Mouse (Mus musculus): ENCODE data around the gene Fes. TPM values are rescaled to one million over a fixed set of nuclear protein-coding genes. Genes with fewer than 3 reads are reported as not detected.

Fes gene
- polyA plus RNA-seq, 1 experiment, result 0.69 TPM

- TF ChIP-seq GATA1 (IDR thresholded peaks at IDR 0.05; ENCODE audit: low read length), result no peak
- peaks cover 8% of the 10 kb centered on the region for H3K9me3 ChIP-seq (ENCODE audit: control insufficient read depth, low read length)
- peaks cover 19% of the 10 kb centered on the region for H3K4me1 ChIP-seq (ENCODE audit: control insufficient read depth)
- H3K27me3 ChIP-seq (ENCODE audit: control insufficient read depth), result no peaks in the 10 kb centered on the region
- H3K36me3 ChIP-seq (ENCODE audit: control insufficient read depth), result peaks cover 76% of the 10 kb centered on the region
- H3K4me3 ChIP-seq (replicated peaks), result no peak overlapping the region
Observed at GRCm38 (mm10) chr7:80334848-80335247, 52.9 kb downstream of the Fes start.

- TF ChIP-seq TAL1 (IDR thresholded peaks at IDR 0.05; ENCODE audit: low read length) (no peak), GATA1 (IDR thresholded peaks at IDR 0.05; ENCODE audit: low read length) (no peak)
- Histone ChIP-seq H3K4me1 (ENCODE audit: control insufficient read depth) (no peaks in the 10 kb centered on the region), H3K27me3 (ENCODE audit: control insufficient read depth) (no peaks in the 10 kb centered on the region), H3K36me3 (ENCODE audit: control insufficient read depth) (peaks cover 90% of the 10 kb centered on the region), H3K9me3 (ENCODE audit: control insufficient read depth, low read length) (peaks cover 8% of the 10 kb centered on the region), H3K4me3 (replicated peaks) (no peak overlapping the region)
Observed at GRCm38 (mm10) chr7:80331433-80331832, 56.3 kb downstream of the Fes start.

GRCm38 (mm10) chr7:80330278-80330677 lies 57.5 kb downstream of the Fes start:
- H3K27me3 ChIP-seq (ENCODE audit: control insufficient read depth), result no peaks in the 10 kb centered on the region
- peaks cover 90% of the 10 kb centered on the region for H3K36me3 ChIP-seq (ENCODE audit: control insufficient read depth)
- peaks cover 8% of the 10 kb centered on the region for H3K9me3 ChIP-seq (ENCODE audit: control insufficient read depth, low read length)
- no peak overlapping the region for H3K4me3 ChIP-seq (replicated peaks)
- H3K4me1 ChIP-seq (ENCODE audit: control insufficient read depth), result peaks cover 5% of the 10 kb centered on the region
- TF ChIP-seq TAL1 (IDR thresholded peaks at IDR 0.05; ENCODE audit: low read length), result no peak
- no peak for TF ChIP-seq GATA1 (IDR thresholded peaks at IDR 0.05; ENCODE audit: low read length)

Other genes starting within 250 kb of the Fes start
- 3.1 and 3.2 TPM in 2 replicates for gene Sema4b, start 201.1 kb downstream of the Fes start, polyA plus RNA-seq (2012)
- 9.1 and 10.7 TPM in 2 replicates for gene Cib1, start 155.1 kb downstream of the Fes start, polyA plus RNA-seq (2012)
- 0.06 and 0.17 TPM in 2 replicates for gene Gdpgp1, start 155.1 kb downstream of the Fes start, polyA plus RNA-seq (2012)
- 0.06 and 0.42 TPM in 2 replicates for gene Ttll13, start 141.6 kb downstream of the Fes start, polyA plus RNA-seq (2012)
- 2.9 and 4.1 TPM in 2 replicates for gene Ngrn, start 126.7 kb downstream of the Fes start, polyA plus RNA-seq (2012)
- 0.13 and 0.14 TPM in 2 replicates for gene Vps33b, start 118.3 kb downstream of the Fes start, polyA plus RNA-seq (2012)
- 3.0 and 4.6 TPM in 2 replicates for gene Prc1, start 93.5 kb downstream of the Fes start, polyA plus RNA-seq (2012)
- gene Rccd1, start 63.5 kb downstream of the Fes start, polyA plus RNA-seq (2012), result 0.21 and 0.34 TPM in 2 replicates
- gene Unc45a, start 46.9 kb downstream of the Fes start, polyA plus RNA-seq (2012), result 1.5 and 2.7 TPM in 2 replicates
- 1.4 and 1.8 TPM in 2 replicates for gene Hddc3, start 44.8 kb downstream of the Fes start, polyA plus RNA-seq (2012)
- 0.05 and 0.14 TPM in 2 replicates for gene Man2a2, start 16.6 kb downstream of the Fes start, polyA plus RNA-seq (2012)
- gene Furin, start 17.5 kb upstream of the Fes start, polyA plus RNA-seq (2012), result 0.65 and 0.76 TPM in 2 replicates
- gene Blm, start 147.2 kb upstream of the Fes start, polyA plus RNA-seq (2012), result 24.6 and 27.8 TPM in 2 replicates